Mouse (Mus musculus): ENCODE measurements at regions not wholly inside any gene's neighbourhood (a gene's known extent, or its start where the extent isn't known, plus 50 kb on each side); places are given as distances from the start of the nearest gene placed in this dataset.

DNA sequence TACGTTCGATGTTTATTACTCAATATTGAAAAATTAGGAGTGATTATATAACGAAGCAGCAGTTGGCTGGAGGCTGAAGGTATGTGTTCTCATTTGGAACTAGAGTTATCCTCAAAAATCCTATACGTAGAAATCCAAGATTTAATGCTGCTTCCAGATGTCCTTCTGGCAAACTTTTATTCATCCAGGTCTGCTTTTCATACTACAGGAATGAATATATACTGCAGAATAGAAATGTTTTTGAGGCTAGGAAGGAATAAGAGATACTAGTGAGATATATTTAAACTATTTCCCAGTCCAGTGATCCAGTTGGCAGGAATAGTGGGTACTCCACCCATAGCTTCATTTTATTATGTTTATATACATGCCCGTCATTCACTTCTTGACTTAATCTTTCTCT lies 170.3 kb upstream of the Col11a1 start:
- TF ChIP-seq CTCF (IDR thresholded peaks at IDR 0.05; ENCODE audit: control insufficient read depth, insufficient read depth, insufficient read length) = no peak
- TF ChIP-seq MAX (IDR thresholded peaks at IDR 0.05) = no peak
